Mouse (Mus musculus): Measurements from ENCODE around the gene Men1. TPM values are rescaled to one million over a fixed set of nuclear protein-coding genes. Genes with fewer than 3 reads are reported as not detected.

Men1 gene
- polyA plus RNA-seq, 1 experiment: 84.1 TPM

GRCm38 (mm10) chr19:6376255-6376564 lies 41.4 kb downstream of the Men1 start:
- Histone ChIP-seq H3K4me1 (ENCODE audit: control insufficient read depth, insufficient read depth, low read length) (peaks cover 34% of the 10 kb centered on the region), H3K27me3 (ENCODE audit: control insufficient read depth, insufficient read depth, low read length) (no peaks in the 10 kb centered on the region; the same call in 1 of the 2 replicates), H3K27ac (ENCODE audit: insufficient read depth, low read length) (peak overlapping the region; percentile 36; the same call in 1 of the 2 replicates), H3K4me3 (replicated peaks; ENCODE audit: insufficient read depth, low read depth, low read length) (no peak overlapping the region)
- peak; percentile 61 to 77 for DNase-seq
- TF ChIP-seq CTCF (IDR thresholded peaks at IDR 0.05; ENCODE audit: borderline replicate concordance, insufficient read depth, low read depth, low read length) (peak; percentile 66; the same call in 1 of the 2 replicates), POLR2A (IDR thresholded peaks at IDR 0.05; ENCODE audit: borderline replicate concordance, insufficient read depth, low read length) (no peak)
- 49% methylated on average over 14 of the region's 14 CpGs for WGBS

GRCm38 (mm10) chr19:6376643-6377042 lies 41.9 kb downstream of the Men1 start:
- no peaks in the 10 kb centered on the region; the same call in 1 of the 2 replicates for H3K27me3 ChIP-seq (ENCODE audit: control insufficient read depth, insufficient read depth, low read length)
- DNase-seq: peak in 1 of 2 experiments; percentile 10
- TF ChIP-seq CTCF (IDR thresholded peaks at IDR 0.05; ENCODE audit: borderline replicate concordance, insufficient read depth, low read depth, low read length): no peak
- TF ChIP-seq POLR2A (IDR thresholded peaks at IDR 0.05; ENCODE audit: borderline replicate concordance, insufficient read depth, low read length): no peak
- H3K4me1 ChIP-seq (ENCODE audit: control insufficient read depth, insufficient read depth, low read length): peaks cover 35% of the 10 kb centered on the region
- no peak overlapping the region for H3K4me3 ChIP-seq (replicated peaks; ENCODE audit: insufficient read depth, low read depth, low read length)
- peak overlapping the region; percentile 36 for H3K27ac ChIP-seq (ENCODE audit: insufficient read depth, low read length)
- WGBS: 32% methylated on average over 2 of the region's 2 CpGs

- Histone ChIP-seq H3K4me1 (ENCODE audit: control insufficient read depth, insufficient read depth, low read length) (peaks cover 40% of the 10 kb centered on the region), H3K27me3 (ENCODE audit: control insufficient read depth, insufficient read depth, low read length) (no peaks in the 10 kb centered on the region; the same call in 1 of the 2 replicates), H3K4me3 (replicated peaks; ENCODE audit: insufficient read depth, low read depth, low read length) (no peak overlapping the region), H3K27ac (ENCODE audit: insufficient read depth, low read length) (peak overlapping the region; percentile 87)
- no peak for TF ChIP-seq CTCF (IDR thresholded peaks at IDR 0.05; ENCODE audit: borderline replicate concordance, insufficient read depth, low read depth, low read length)
- TF ChIP-seq POLR2A (IDR thresholded peaks at IDR 0.05; ENCODE audit: borderline replicate concordance, insufficient read depth, low read length): no peak
- 26% methylated on average over 11 of the region's 11 CpGs for WGBS
- peak in 1 of 2 experiments; percentile 75 for DNase-seq
These were observed 42.7 kb downstream of the Men1 start for GRCm38 (mm10) chr19:6377327-6378040.

GRCm38 (mm10) chr19:6380411-6381166 lies 45.8 kb downstream of the Men1 start:
- no peaks in the 10 kb centered on the region for H3K27me3 ChIP-seq (ENCODE audit: control insufficient read depth, insufficient read depth, low read length)
- 97% methylated on average over 9 of the region's 9 CpGs for WGBS

GRCm38 (mm10) chr19:6381238-6381637 lies 46.5 kb downstream of the Men1 start:
- peaks cover 55% of the 10 kb centered on the region for H3K4me1 ChIP-seq (ENCODE audit: control insufficient read depth, insufficient read depth, low read length)
- TF ChIP-seq POLR2A (IDR thresholded peaks at IDR 0.05; ENCODE audit: borderline replicate concordance, insufficient read depth, low read length) (no peak), CTCF (IDR thresholded peaks at IDR 0.05; ENCODE audit: borderline replicate concordance, insufficient read depth, low read depth, low read length) (no peak)
- H3K27ac ChIP-seq (ENCODE audit: insufficient read depth, low read length): no peak overlapping the region
- DNase-seq: no peak
- H3K27me3 ChIP-seq (ENCODE audit: control insufficient read depth, insufficient read depth, low read length): no peaks in the 10 kb centered on the region
- 92% methylated on average over 5 of the region's 5 CpGs for WGBS
- H3K4me3 ChIP-seq (replicated peaks; ENCODE audit: insufficient read depth, low read depth, low read length): no peak overlapping the region

More at GRCm38 (mm10) chr19:6380411-6381166, 45.8 kb downstream of the Men1 start:
- peaks cover 57% of the 10 kb centered on the region for H3K4me1 ChIP-seq (ENCODE audit: control insufficient read depth, insufficient read depth, low read length)
- H3K4me3 ChIP-seq (replicated peaks; ENCODE audit: insufficient read depth, low read depth, low read length): no peak overlapping the region
- H3K27ac ChIP-seq (ENCODE audit: insufficient read depth, low read length): no peak overlapping the region
- DNase-seq: no peak
- TF ChIP-seq POLR2A (IDR thresholded peaks at IDR 0.05; ENCODE audit: borderline replicate concordance, insufficient read depth, low read length) (no peak), CTCF (IDR thresholded peaks at IDR 0.05; ENCODE audit: borderline replicate concordance, insufficient read depth, low read depth, low read length) (no peak)

- 9% methylated on average over 4 of the region's 4 CpGs for WGBS
- peak overlapping the region; percentile 32 for H3K27ac ChIP-seq (ENCODE audit: insufficient read depth, low read length)
- peak; percentile 13; the same call in 1 of the 2 replicates for TF ChIP-seq POLR2A (IDR thresholded peaks at IDR 0.05; ENCODE audit: borderline replicate concordance, insufficient read depth, low read length)
- no peak for TF ChIP-seq CTCF (IDR thresholded peaks at IDR 0.05; ENCODE audit: borderline replicate concordance, insufficient read depth, low read depth, low read length)
- peaks cover 56% of the 10 kb centered on the region for H3K4me1 ChIP-seq (ENCODE audit: control insufficient read depth, insufficient read depth, low read length)
- DNase-seq: peak; percentile 75 to 84
- H3K4me3 ChIP-seq (replicated peaks; ENCODE audit: insufficient read depth, low read depth, low read length): no peak overlapping the region
- no peaks in the 10 kb centered on the region for H3K27me3 ChIP-seq (ENCODE audit: control insufficient read depth, insufficient read depth, low read length)
These were observed 47.6 kb downstream of the Men1 start for GRCm38 (mm10) chr19:6382323-6382924.

GRCm38 (mm10) chr19:6383470-6383869 lies 48.7 kb downstream of the Men1 start:
- no peak for DNase-seq
- Histone ChIP-seq H3K4me3 (replicated peaks; ENCODE audit: insufficient read depth, low read depth, low read length) (no peak overlapping the region), H3K4me1 (ENCODE audit: control insufficient read depth, insufficient read depth, low read length) (peaks cover 59% of the 10 kb centered on the region), H3K27me3 (ENCODE audit: control insufficient read depth, insufficient read depth, low read length) (no peaks in the 10 kb centered on the region), H3K27ac (ENCODE audit: insufficient read depth, low read length) (peak overlapping the region; percentile 2; the same call in 1 of the 2 replicates)
- TF ChIP-seq CTCF (IDR thresholded peaks at IDR 0.05; ENCODE audit: borderline replicate concordance, insufficient read depth, low read depth, low read length): no peak
- TF ChIP-seq POLR2A (IDR thresholded peaks at IDR 0.05; ENCODE audit: borderline replicate concordance, insufficient read depth, low read length): no peak
- WGBS: 56% methylated on average over 5 of the region's 5 CpGs

All from cerebellum, adult 2 months (tissue).